Mouse (Mus musculus): Measurements from ENCODE around the gene Smpdl3a. TPM values are rescaled to one million over a fixed set of nuclear protein-coding genes. Genes with fewer than 3 reads are reported as not detected.

Smpdl3a gene
- polyA plus RNA-seq, 1 experiment, result 89.4 TPM

GRCm38 (mm10) chr10:57814295-57814694 is 20.2 kb downstream of the Smpdl3a start:
- TF ChIP-seq CTCF (IDR thresholded peaks at IDR 0.05; ENCODE audit: extremely low read depth, insufficient read depth, insufficient read length, insufficient replicate concordance), result no peak
- no peak for TF ChIP-seq POLR2A (IDR thresholded peaks at IDR 0.05; ENCODE audit: low read depth, low read length)
- no peaks in the 10 kb centered on the region for H3K4me1 ChIP-seq (ENCODE audit: control insufficient read depth, insufficient read depth, insufficient read length)
- DNase-seq (ENCODE audit: low read depth in 1 of 2, low spot score in 2 of 2), result no peak
- peaks cover 12% of the 10 kb centered on the region for H3K36me3 ChIP-seq (ENCODE audit: control insufficient read depth, insufficient read depth, low read length)
- no peak overlapping the region for H3K4me3 ChIP-seq (ENCODE audit: extremely low read depth, insufficient read depth, insufficient read length)
- H3K27ac ChIP-seq (ENCODE audit: insufficient read depth, low read length), result no peak overlapping the region
- 92% methylated on average over 2 of the region's 2 CpGs for WGBS
- H3K27me3 ChIP-seq (ENCODE audit: control insufficient read depth, insufficient read depth, low read length), result no peaks in the 10 kb centered on the region

- no peak for TF ChIP-seq POLR2A (IDR thresholded peaks at IDR 0.05; ENCODE audit: low read depth, low read length)
- no peak for TF ChIP-seq CTCF (IDR thresholded peaks at IDR 0.05; ENCODE audit: extremely low read depth, insufficient read depth, insufficient read length, insufficient replicate concordance)
- Histone ChIP-seq H3K4me1 (ENCODE audit: control insufficient read depth, insufficient read depth, insufficient read length) (no peaks in the 10 kb centered on the region), H3K27me3 (ENCODE audit: control insufficient read depth, insufficient read depth, low read length) (no peaks in the 10 kb centered on the region), H3K36me3 (ENCODE audit: control insufficient read depth, insufficient read depth, low read length) (peaks cover 5% of the 10 kb centered on the region; the same call in 1 of the 2 replicates), H3K4me3 (ENCODE audit: extremely low read depth, insufficient read depth, insufficient read length) (no peak overlapping the region), H3K27ac (ENCODE audit: insufficient read depth, low read length) (no peak overlapping the region)
- WGBS, result 82% methylated on average over 6 of the region's 6 CpGs
- no peak for DNase-seq (ENCODE audit: low read depth in 1 of 2, low spot score in 2 of 2)
These were observed 21.7 kb downstream of the Smpdl3a start for GRCm38 (mm10) chr10:57815869-57816268.

- no peak overlapping the region for H3K27ac ChIP-seq (ENCODE audit: insufficient read depth, low read length)
- H3K4me1 ChIP-seq (ENCODE audit: control insufficient read depth, insufficient read depth, insufficient read length), result no peaks in the 10 kb centered on the region
- no peak for DNase-seq (ENCODE audit: low read depth in 1 of 2, low spot score in 2 of 2)
- no peaks in the 10 kb centered on the region for H3K36me3 ChIP-seq (ENCODE audit: control insufficient read depth, insufficient read depth, low read length)
- no peaks in the 10 kb centered on the region for H3K27me3 ChIP-seq (ENCODE audit: control insufficient read depth, insufficient read depth, low read length)
- no peak overlapping the region for H3K4me3 ChIP-seq (ENCODE audit: extremely low read depth, insufficient read depth, insufficient read length)
- 95% methylated on average over 2 of the region's 2 CpGs for WGBS
- no peak for TF ChIP-seq CTCF (IDR thresholded peaks at IDR 0.05; ENCODE audit: extremely low read depth, insufficient read depth, insufficient read length, insufficient replicate concordance)
- no peak for TF ChIP-seq POLR2A (IDR thresholded peaks at IDR 0.05; ENCODE audit: low read depth, low read length)
These were observed 25.1 kb downstream of the Smpdl3a start for GRCm38 (mm10) chr10:57819209-57819608.

DNA sequence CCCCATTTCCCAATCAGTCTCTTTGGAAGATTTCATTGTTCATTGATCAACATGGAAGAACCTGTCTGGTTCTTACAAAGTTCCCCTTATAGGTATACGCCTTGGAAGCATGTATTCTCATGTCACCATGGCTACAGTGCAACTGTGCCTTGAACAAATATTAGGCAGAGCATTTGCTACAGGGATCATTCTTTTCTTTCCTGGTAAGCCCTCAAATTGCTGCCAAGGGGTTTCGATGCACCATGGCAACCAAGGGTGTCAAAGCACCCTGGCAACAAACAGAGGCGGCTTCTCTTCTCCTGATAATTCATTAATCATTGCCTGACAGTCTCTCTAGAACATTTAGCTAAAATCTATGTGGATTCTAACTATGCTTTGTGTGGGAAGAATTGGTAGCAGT is 28.3 kb downstream of the Smpdl3a start:
- 75% methylated on average over 3 of the region's 3 CpGs for WGBS
- H3K27ac ChIP-seq (ENCODE audit: insufficient read depth, low read length), result no peak overlapping the region
- no peaks in the 10 kb centered on the region for H3K27me3 ChIP-seq (ENCODE audit: control insufficient read depth, insufficient read depth, low read length)
- no peak overlapping the region for H3K4me3 ChIP-seq (ENCODE audit: extremely low read depth, insufficient read depth, insufficient read length)
- no peaks in the 10 kb centered on the region for H3K36me3 ChIP-seq (ENCODE audit: control insufficient read depth, insufficient read depth, low read length)
- TF ChIP-seq CTCF (IDR thresholded peaks at IDR 0.05; ENCODE audit: extremely low read depth, insufficient read depth, insufficient read length, insufficient replicate concordance), result no peak
- no peak for TF ChIP-seq POLR2A (IDR thresholded peaks at IDR 0.05; ENCODE audit: low read depth, low read length)
- no peaks in the 10 kb centered on the region for H3K4me1 ChIP-seq (ENCODE audit: control insufficient read depth, insufficient read depth, insufficient read length)
- no peak for DNase-seq (ENCODE audit: low read depth in 1 of 2, low spot score in 2 of 2)

GRCm38 (mm10) chr10:57828649-57829048 is 34.5 kb downstream of the Smpdl3a start:
- no peaks in the 10 kb centered on the region for H3K36me3 ChIP-seq (ENCODE audit: control insufficient read depth, insufficient read depth, low read length)
- no peaks in the 10 kb centered on the region for H3K4me1 ChIP-seq (ENCODE audit: control insufficient read depth, insufficient read depth, insufficient read length)
- WGBS, result 79% methylated on average over 5 of the region's 5 CpGs
- DNase-seq (ENCODE audit: low read depth in 1 of 2, low spot score in 2 of 2), result no peak
- H3K27me3 ChIP-seq (ENCODE audit: control insufficient read depth, insufficient read depth, low read length), result no peaks in the 10 kb centered on the region
- no peak overlapping the region for H3K27ac ChIP-seq (ENCODE audit: insufficient read depth, low read length)
- H3K4me3 ChIP-seq (ENCODE audit: extremely low read depth, insufficient read depth, insufficient read length), result no peak overlapping the region
- TF ChIP-seq CTCF (IDR thresholded peaks at IDR 0.05; ENCODE audit: extremely low read depth, insufficient read depth, insufficient read length, insufficient replicate concordance) (no peak), POLR2A (IDR thresholded peaks at IDR 0.05; ENCODE audit: low read depth, low read length) (no peak)

DNA sequence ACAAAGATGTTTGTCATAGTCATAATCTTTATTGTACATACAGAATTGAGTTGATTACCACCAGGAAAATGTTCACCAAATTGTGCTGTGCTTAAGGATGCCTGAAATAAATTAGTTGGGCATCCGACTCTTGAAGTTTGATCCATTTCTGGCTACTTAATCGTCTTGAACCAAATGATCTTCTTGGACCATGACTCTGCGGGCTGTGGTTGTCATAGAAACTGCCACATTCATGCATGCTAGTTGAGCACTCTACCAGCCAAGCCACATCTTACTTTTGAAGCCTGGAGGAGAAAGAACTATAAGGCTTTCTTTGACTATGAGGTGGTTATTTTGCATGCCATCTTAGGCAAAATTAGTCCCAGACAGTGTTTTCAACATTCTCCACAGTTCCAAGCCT is 35.5 kb downstream of the Smpdl3a start:
- 82% methylated on average over 3 of the region's 3 CpGs for WGBS
- Histone ChIP-seq H3K27me3 (ENCODE audit: control insufficient read depth, insufficient read depth, low read length) (no peaks in the 10 kb centered on the region), H3K4me3 (ENCODE audit: extremely low read depth, insufficient read depth, insufficient read length) (no peak overlapping the region), H3K36me3 (ENCODE audit: control insufficient read depth, insufficient read depth, low read length) (no peaks in the 10 kb centered on the region), H3K27ac (ENCODE audit: insufficient read depth, low read length) (no peak overlapping the region), H3K4me1 (ENCODE audit: control insufficient read depth, insufficient read depth, insufficient read length) (no peaks in the 10 kb centered on the region)
- no peak for DNase-seq (ENCODE audit: low read depth in 1 of 2, low spot score in 2 of 2)
- TF ChIP-seq POLR2A (IDR thresholded peaks at IDR 0.05; ENCODE audit: low read depth, low read length) (no peak), CTCF (IDR thresholded peaks at IDR 0.05; ENCODE audit: extremely low read depth, insufficient read depth, insufficient read length, insufficient replicate concordance) (no peak)

- no peaks in the 10 kb centered on the region for H3K36me3 ChIP-seq (ENCODE audit: control insufficient read depth, insufficient read depth, low read length)
- no peak for DNase-seq (ENCODE audit: low read depth in 1 of 2, low spot score in 2 of 2)
- TF ChIP-seq POLR2A (IDR thresholded peaks at IDR 0.05; ENCODE audit: low read depth, low read length), result no peak
- no peak for TF ChIP-seq CTCF (IDR thresholded peaks at IDR 0.05; ENCODE audit: extremely low read depth, insufficient read depth, insufficient read length, insufficient replicate concordance)
- no peak overlapping the region for H3K4me3 ChIP-seq (ENCODE audit: extremely low read depth, insufficient read depth, insufficient read length)
- H3K27ac ChIP-seq (ENCODE audit: insufficient read depth, low read length), result no peak overlapping the region
- no peaks in the 10 kb centered on the region for H3K27me3 ChIP-seq (ENCODE audit: control insufficient read depth, insufficient read depth, low read length)
- 49% methylated on average over 1 of the region's 1 CpGs for WGBS
- H3K4me1 ChIP-seq (ENCODE audit: control insufficient read depth, insufficient read depth, insufficient read length), result no peaks in the 10 kb centered on the region
These were observed 41.0 kb downstream of the Smpdl3a start for GRCm38 (mm10) chr10:57835094-57835493.

Data from spleen, adult 2 months (tissue).